Mouse (Mus musculus): ENCODE results near the gene Gm47996. TPM values are rescaled to one million over a fixed set of nuclear protein-coding genes. Genes with fewer than 3 reads are reported as not detected.
"Not testable (repeated sequence)": the region's sequence is repeated elsewhere in the genome, so short reads cannot be mapped to it uniquely, and the experiment has no call there.

Gene Gm47996
- total RNA-seq (2017) = not detected in 3 replicates

- ATAC-seq (replicated peaks; ENCODE audit: insufficient number of reproducible peaks, low FRiP score, low TSS enrichment, poor library complexity, severe bottlenecking) = not testable (repeated sequence)
Observed at GRCm38 (mm10) chr1:151209824-151210355, at the start of gene Gm47996. Gene Gm47996, plus strand, starts transcription at chr1:151210131.

GRCm38 (mm10) chr1:151166031-151166430 lies 43.9 kb upstream of the Gm47996 start:
- ATAC-seq (replicated peaks; ENCODE audit: insufficient number of reproducible peaks, low FRiP score, low TSS enrichment, poor library complexity, severe bottlenecking) = no peak

- no peak for ATAC-seq (replicated peaks; ENCODE audit: insufficient number of reproducible peaks, low FRiP score, low TSS enrichment, poor library complexity, severe bottlenecking)
Observed at GRCm38 (mm10) chr1:151167297-151168047, 42.5 kb upstream of the Gm47996 start.

- no peak for ATAC-seq (replicated peaks; ENCODE audit: insufficient number of reproducible peaks, low FRiP score, low TSS enrichment, poor library complexity, severe bottlenecking)
Observed at GRCm38 (mm10) chr1:151168637-151169036, 41.3 kb upstream of the Gm47996 start.

GRCm38 (mm10) chr1:151171572-151172461 lies 38.1 kb upstream of the Gm47996 start:
- no peak for ATAC-seq (replicated peaks; ENCODE audit: insufficient number of reproducible peaks, low FRiP score, low TSS enrichment, poor library complexity, severe bottlenecking)

- peak; percentile 82 for ATAC-seq (replicated peaks; ENCODE audit: insufficient number of reproducible peaks, low FRiP score, low TSS enrichment, poor library complexity, severe bottlenecking)
Observed at GRCm38 (mm10) chr1:151177030-151177936, 32.6 kb upstream of the Gm47996 start.

- ATAC-seq (replicated peaks; ENCODE audit: insufficient number of reproducible peaks, low FRiP score, low TSS enrichment, poor library complexity, severe bottlenecking) = no peak
Observed at GRCm38 (mm10) chr1:151177937-151178271, 32.0 kb upstream of the Gm47996 start.

GRCm38 (mm10) chr1:151178505-151179083 lies 31.3 kb upstream of the Gm47996 start:
- ATAC-seq (replicated peaks; ENCODE audit: insufficient number of reproducible peaks, low FRiP score, low TSS enrichment, poor library complexity, severe bottlenecking) = no peak

GRCm38 (mm10) chr1:151180167-151180566 lies 29.8 kb upstream of the Gm47996 start:
- ATAC-seq (replicated peaks; ENCODE audit: insufficient number of reproducible peaks, low FRiP score, low TSS enrichment, poor library complexity, severe bottlenecking) = no peak

GRCm38 (mm10) chr1:151182266-151182665 lies 27.7 kb upstream of the Gm47996 start, which contains the start of gene Gm47985:
Gene Gm47985, plus strand, starts transcription at chr1:151182537.
- not testable (repeated sequence) for ATAC-seq (replicated peaks; ENCODE audit: insufficient number of reproducible peaks, low FRiP score, low TSS enrichment, poor library complexity, severe bottlenecking)

- not testable (repeated sequence) for ATAC-seq (replicated peaks; ENCODE audit: insufficient number of reproducible peaks, low FRiP score, low TSS enrichment, poor library complexity, severe bottlenecking)
Observed at GRCm38 (mm10) chr1:151186186-151186585, 23.7 kb upstream of the Gm47996 start.

GRCm38 (mm10) chr1:151186879-151187424 lies 23.0 kb upstream of the Gm47996 start:
- not testable (repeated sequence) for ATAC-seq (replicated peaks; ENCODE audit: insufficient number of reproducible peaks, low FRiP score, low TSS enrichment, poor library complexity, severe bottlenecking)

- no peak for ATAC-seq (replicated peaks; ENCODE audit: insufficient number of reproducible peaks, low FRiP score, low TSS enrichment, poor library complexity, severe bottlenecking)
Observed at GRCm38 (mm10) chr1:151188469-151188868, 21.5 kb upstream of the Gm47996 start.

- not testable (repeated sequence) for ATAC-seq (replicated peaks; ENCODE audit: insufficient number of reproducible peaks, low FRiP score, low TSS enrichment, poor library complexity, severe bottlenecking)
Observed at GRCm38 (mm10) chr1:151192075-151192474, 17.9 kb upstream of the Gm47996 start, which contains the start of gene Gm8947. Gene Gm8947, plus strand, starts transcription at chr1:151192376.

GRCm38 (mm10) chr1:151192739-151193138 lies 17.2 kb upstream of the Gm47996 start:
- ATAC-seq (replicated peaks; ENCODE audit: insufficient number of reproducible peaks, low FRiP score, low TSS enrichment, poor library complexity, severe bottlenecking) = not testable (repeated sequence)

- ATAC-seq (replicated peaks; ENCODE audit: insufficient number of reproducible peaks, low FRiP score, low TSS enrichment, poor library complexity, severe bottlenecking) = not testable (repeated sequence)
Observed at GRCm38 (mm10) chr1:151195986-151196385, 13.9 kb upstream of the Gm47996 start.

- ATAC-seq (replicated peaks; ENCODE audit: insufficient number of reproducible peaks, low FRiP score, low TSS enrichment, poor library complexity, severe bottlenecking) = not testable (repeated sequence)
Observed at GRCm38 (mm10) chr1:151196690-151197089, 13.2 kb upstream of the Gm47996 start.

- ATAC-seq (replicated peaks; ENCODE audit: insufficient number of reproducible peaks, low FRiP score, low TSS enrichment, poor library complexity, severe bottlenecking) = not testable (repeated sequence)
Observed at GRCm38 (mm10) chr1:151198120-151198519, 11.8 kb upstream of the Gm47996 start, which contains the start of gene Gm47995. Gene Gm47995, plus strand, starts transcription at chr1:151198448.
